Mouse (Mus musculus) lung, postnatal 10 days (tissue): Measurements from ENCODE around the gene Ctsg.
"Not testable (repeated sequence)": the region's sequence is repeated elsewhere in the genome, so short reads cannot be mapped to it uniquely, and the experiment has no call there.

Experiments used
- DNase-seq: peaks from one replicate; pipeline ENCODE4 v3.0.0; 2021

Gene Ctsg

GRCm38 (mm10) chr14:56102386-56102785 is at the start of gene Ctsg:
Gene Ctsg, minus strand, starts transcription at chr14:56102574.
- DNase-seq = no peak

- not testable (repeated sequence) for DNase-seq
Observed at GRCm38 (mm10) chr14:56133675-56134074, 31.3 kb upstream of the Ctsg start.

GRCm38 (mm10) chr14:56132508-56132907 is 30.1 kb upstream of the Ctsg start, which contains the start of gene Gzmd:
Gene Gzmd, minus strand, starts transcription at chr14:56132608.
- not testable (repeated sequence) for DNase-seq

DNA sequence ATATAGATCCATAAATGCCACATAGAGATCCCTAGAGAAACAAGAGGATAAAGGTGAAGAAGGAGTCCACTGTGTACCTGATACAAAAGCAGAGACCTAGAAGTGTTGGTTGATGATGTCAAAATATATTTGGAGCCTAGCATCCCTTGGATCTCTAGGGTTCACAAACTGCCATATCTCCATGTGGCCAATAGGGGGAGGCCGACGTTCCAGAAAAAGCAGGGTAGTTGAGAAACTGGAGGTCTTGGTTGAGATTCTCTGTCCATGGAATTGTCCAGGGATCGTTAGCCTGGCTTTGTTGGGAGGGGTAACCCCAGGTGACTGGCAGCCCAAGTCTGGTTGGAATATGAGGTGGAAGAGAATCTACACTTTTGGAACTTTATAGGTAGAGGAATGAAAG is 26.0 kb upstream of the Ctsg start:
- DNase-seq = no peak

DNA sequence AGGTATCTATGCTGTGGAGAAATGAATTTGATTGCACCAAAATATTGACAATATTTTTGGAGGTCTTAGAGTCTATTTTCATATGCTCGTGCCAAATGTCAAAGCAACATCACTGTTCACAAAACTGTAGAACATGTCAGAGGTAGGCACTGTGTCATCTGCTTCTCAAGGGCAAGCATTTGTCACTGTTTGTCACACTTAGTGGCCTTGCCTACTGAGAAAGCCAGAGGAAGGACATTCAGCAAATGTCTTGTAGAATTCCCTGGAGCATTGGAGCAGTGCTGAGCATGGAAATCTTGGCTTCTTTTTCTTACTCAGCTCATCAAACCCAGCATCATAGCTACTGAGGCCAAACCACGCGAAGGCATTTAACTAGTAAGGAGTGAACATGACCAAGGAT is 21.1 kb upstream of the Ctsg start:
- no peak for DNase-seq

DNA sequence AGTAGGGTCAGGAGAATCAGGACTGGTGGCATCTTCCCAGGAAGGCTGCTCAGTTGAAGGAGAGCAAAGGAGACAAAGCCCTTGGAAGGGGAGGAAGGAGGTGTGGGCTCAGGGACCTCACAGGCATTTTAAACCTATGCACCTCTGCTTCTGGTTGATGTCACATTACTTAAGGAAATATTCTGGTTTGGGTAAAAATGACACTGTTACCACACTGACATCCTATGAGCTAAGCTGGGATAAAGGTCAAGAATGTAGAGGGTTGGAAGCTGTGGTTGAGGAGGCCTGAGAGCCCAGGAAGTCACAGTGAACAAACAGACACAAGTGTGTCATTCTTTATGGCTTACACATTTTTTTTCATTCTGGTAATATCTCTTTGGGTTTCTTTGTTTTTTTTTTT is 18.2 kb upstream of the Ctsg start, which contains the start of gene Gzme:
Gene Gzme (minus strand): TSS at position 101 of the 400 bp plus-strand sequence.
- DNase-seq = no peak

DNA sequence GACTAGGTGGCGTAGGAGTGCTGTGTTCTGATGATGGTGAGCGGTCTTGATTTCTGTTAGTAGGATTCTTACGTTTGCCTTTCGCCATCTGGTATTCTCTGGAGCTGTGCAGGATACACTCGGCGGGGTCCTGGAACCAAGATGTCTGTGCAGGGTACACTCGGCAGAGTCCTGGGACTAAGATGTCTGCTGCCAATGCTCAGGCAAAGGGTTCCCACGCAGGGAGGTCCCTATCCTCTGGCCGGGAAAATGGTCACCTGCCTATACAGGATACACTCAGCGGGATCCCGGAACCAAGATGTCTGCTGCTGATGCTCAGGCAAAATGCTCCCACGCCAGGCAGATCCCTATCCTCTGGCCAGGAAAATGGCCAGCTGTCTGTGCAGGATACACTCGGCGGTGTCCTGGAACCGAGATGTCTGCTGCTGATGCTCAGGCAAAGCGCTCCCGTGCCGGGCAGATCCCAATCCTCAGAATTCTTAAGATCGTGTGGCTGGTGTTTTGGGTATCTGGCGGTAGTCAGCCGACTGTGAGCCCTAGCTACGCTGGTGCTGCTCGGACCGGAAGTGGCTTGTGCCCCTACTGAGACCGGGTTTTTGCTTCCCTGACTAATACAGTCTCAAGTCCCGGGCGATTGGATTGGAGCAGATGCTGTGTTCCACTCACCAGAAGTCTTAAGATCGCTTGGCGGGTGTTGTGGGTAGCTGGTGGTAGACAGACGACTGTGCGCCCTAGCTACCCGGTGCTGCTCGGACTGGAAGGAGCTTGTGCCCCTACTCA is 13.3 kb upstream of the Ctsg start:
- DNase-seq = not testable (repeated sequence)

- no peak for DNase-seq
Observed at GRCm38 (mm10) chr14:56105447-56106180, 3.2 kb upstream of the Ctsg start.

- no peak for DNase-seq
Observed at GRCm38 (mm10) chr14:56105016-56105415, 2.6 kb upstream of the Ctsg start.

DNA sequence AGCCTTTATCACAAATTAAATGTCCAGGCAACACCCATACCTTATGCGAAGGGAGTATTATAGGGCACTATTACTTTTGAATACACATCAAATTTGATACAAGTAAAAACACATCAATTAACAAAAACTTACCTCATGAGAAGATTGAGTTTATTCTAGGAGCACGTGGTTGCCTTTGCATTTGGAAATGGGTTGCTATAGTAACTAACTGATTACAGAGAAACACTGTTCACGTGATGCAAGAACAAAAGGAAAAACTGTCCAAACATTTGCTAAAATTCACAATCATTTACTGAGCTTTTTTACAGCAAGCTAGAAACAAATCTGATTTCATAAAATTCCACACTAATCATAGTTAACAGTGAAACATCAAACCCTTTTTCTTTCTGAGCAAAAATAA is 1.1 kb upstream of the Ctsg start:
- DNase-seq = no peak

DNA sequence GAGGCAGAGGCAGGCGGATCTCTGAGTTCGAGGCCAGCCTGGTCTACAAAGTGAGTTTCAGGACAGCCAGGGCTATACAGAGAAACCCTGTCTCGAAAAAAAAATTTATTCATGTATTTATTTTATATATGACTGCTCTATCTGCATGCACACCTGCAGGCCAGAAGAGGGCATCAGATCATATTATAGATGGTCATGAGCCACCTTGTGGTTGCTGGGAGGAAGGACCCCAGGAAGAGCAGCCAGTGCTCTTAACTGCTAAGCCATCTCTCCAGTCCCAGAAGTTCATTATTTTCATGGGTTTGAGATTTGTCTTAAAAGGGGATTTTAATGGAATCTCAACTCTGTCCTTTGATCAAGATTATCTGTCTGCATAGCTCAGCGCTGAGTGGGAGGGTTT is 3.4 kb downstream of the Ctsg start:
- DNase-seq = peak; percentile 31

DNA sequence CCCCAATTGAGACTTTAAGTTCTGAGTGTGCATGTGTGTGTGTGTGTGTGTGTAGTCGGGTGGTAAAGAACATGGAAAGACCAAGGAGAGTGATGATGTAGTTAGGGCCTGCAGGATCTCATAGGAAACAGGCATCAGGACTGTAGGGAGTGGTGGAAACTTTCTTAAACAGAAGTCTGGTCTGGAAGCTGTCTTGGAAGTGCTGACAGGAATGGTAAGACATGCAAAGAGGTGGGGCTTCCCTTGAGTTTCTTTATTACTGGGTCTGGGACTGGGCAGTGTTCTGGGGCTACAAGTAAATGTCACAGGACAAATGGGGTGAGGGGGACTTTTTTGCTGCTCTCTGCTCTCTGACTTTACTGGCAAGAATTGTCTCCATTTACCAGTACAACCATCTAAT is 4.8 kb downstream of the Ctsg start:
- DNase-seq = no peak

DNA sequence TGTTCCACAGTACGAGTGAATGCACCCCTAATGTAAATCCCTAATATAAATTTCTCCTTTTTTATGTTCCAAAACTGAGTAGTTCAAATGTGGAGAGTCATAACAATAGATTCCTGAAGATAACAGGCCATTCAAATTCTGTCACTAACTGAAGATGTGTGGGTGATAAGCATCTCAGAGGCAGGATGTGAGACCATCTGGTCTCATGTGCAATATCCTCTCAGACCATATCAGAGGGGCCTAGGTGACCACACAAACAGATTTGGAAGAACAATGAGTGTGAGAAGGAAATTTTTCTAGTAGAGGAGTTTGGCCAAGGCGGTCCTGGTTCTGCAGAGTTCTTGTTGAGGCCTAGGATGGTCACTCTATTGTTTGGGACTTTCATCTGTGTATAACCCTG is 9.0 kb downstream of the Ctsg start:
- no peak for DNase-seq

GRCm38 (mm10) chr14:56086711-56087110 is 15.7 kb downstream of the Ctsg start:
- no peak for DNase-seq

GRCm38 (mm10) chr14:56085167-56085566 is 17.2 kb downstream of the Ctsg start, which contains the start of gene Mcpt8:
Gene Mcpt8, minus strand, starts transcription at chr14:56085273.
- no peak for DNase-seq

GRCm38 (mm10) chr14:56082016-56082415 is 20.4 kb downstream of the Ctsg start:
- no peak for DNase-seq

DNA sequence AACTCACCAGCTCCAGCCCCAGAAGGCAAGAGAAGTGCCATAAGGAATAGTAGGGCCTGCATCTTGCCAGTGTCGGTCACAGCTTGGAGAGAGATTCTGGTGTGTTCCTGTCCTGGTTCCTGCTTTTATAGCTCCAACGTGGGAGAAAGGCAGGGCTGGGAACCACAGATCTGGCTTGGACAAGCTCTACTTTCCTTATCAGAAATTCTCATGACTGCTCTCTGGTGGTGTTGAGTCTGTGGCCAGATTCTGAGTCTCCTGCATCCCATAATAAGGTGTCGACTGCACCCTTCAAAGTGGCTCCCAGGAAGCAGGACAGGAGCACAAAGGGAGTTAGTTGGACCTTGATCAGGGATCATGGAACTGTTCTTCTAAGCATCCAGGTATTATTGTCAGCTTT is 40.2 kb downstream of the Ctsg start, which contains the start of gene Mcpt4:
Gene Mcpt4 (minus strand): TSS at position 101 of the 400 bp plus-strand sequence.
- DNase-seq = not testable (repeated sequence)

GRCm38 (mm10) chr14:56057722-56058121 is 44.7 kb downstream of the Ctsg start:
- no peak for DNase-seq

GRCm38 (mm10) chr14:56055408-56055807 is 47.0 kb downstream of the Ctsg start:
- no peak for DNase-seq
